ENCODE assay signal across 8 mouse cellular contexts in the genomic region with DNA sequence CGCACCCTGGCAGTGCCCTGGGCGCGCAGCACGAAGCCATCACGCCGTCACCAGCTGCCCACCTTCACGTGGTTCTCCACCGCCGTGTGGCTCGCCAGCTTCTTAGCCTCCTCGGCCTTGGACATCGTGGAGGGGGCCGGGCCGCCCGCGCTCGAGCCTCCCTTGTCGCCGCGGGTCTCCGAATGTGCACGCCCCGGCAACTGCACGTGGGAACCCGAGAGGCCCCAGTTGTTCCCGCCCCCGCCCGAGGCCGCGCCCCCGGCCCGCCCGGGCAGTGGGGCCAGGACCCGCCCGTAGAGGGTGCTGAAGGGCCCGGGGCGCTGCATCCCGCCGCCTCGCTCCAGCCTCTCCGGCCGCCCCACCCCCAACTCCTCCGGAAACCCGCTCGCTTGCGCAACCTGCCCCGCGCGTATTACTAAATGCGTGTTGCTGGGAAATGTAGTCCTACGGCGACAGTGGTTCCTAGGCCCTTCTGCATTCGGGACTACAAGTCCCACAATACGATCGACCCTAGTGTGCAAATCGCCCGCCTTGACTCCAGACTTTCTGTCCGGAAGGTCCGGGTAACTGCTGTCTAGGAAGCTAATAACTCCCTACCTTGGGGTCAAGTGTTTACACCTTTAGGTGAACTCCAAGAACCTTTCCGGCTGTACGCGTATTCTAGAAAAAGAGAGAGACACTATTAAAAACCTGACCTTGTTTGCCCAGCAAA. TPM values are rescaled to one million over a fixed set of nuclear protein-coding genes. Genes with fewer than 3 reads are reported as not detected.
A peak's percentile ranks its signal among the peaks of the same experiment; 100 is the strongest.
DNase-seq lines count a peak whose midpoint lies in the region; ATAC-seq and TF ChIP-seq lines count a peak whose summit lies in the region.

A gene (minus strand): TSS at position 409 of the 712 bp plus-strand sequence.

- TF ChIP-seq EP300 in heart, adult 2 months (IDR thresholded peaks at IDR 0.05; ENCODE audit: insufficient read depth, low read depth, low read length): peak; percentile 73

- H3K4me2 ChIP-seq in embryonic facial prominence, embryonic 13.5 days: peak within 1 kb of the TSS; percentile 85
- H3K4me2 ChIP-seq in limb, embryonic 13.5 days (replicated peaks): peak within 1 kb of the TSS; percentile 83
- H3K4me2 ChIP-seq in midbrain, embryonic 16.5 days (ENCODE audit: low read length): peak within 1 kb of the TSS; percentile 87

- no peaks in the 10 kb centered on the region for H3K79me2 ChIP-seq in heart, adult 2 months (replicated peaks; ENCODE audit: control insufficient read depth, insufficient read depth, low read length)

- WGBS in embryonic facial prominence, embryonic 13.5 days: under 1% methylated on average over 61 of the region's 62 CpGs
- under 1% methylated on average over 59 of the region's 62 CpGs for WGBS in heart, adult 2 months
- under 1% methylated on average over 61 of the region's 62 CpGs for WGBS in limb, embryonic 13.5 days
- WGBS in midbrain, embryonic 16.5 days: under 1% methylated on average over 62 of the region's 62 CpGs

- TF ChIP-seq POLR2A in heart, adult 2 months (IDR thresholded peaks at IDR 0.05; ENCODE audit: insufficient read depth, low read depth, low read length): peak; percentile 96

- H3K4me3 ChIP-seq in embryonic facial prominence, embryonic 13.5 days: peak within 1 kb of the TSS; percentile 79
- H3K4me3 ChIP-seq in heart, adult 2 months: peak within 1 kb of the TSS; percentile 71
- H3K4me3 ChIP-seq in limb, embryonic 13.5 days: peak within 1 kb of the TSS; percentile 73
- peak within 1 kb of the TSS; percentile 72 for H3K4me3 ChIP-seq in midbrain, embryonic 16.5 days (ENCODE audit: low read depth, low read length)

- peak; percentile 82 for TF ChIP-seq CTCF in heart, adult 2 months (IDR thresholded peaks at IDR 0.05)

- no peaks in the 10 kb centered on the region for H3K9me3 ChIP-seq in embryonic facial prominence, embryonic 13.5 days
- H3K9me3 ChIP-seq in limb, embryonic 13.5 days: no peaks in the 10 kb centered on the region
- H3K9me3 ChIP-seq in midbrain, embryonic 16.5 days (replicated peaks; ENCODE audit: control insufficient read depth, low read length, poor library complexity, severe bottlenecking): no peaks in the 10 kb centered on the region

- H3K4me1 ChIP-seq in embryonic facial prominence, embryonic 13.5 days: peaks cover 19% of the 10 kb centered on the region
- peaks cover 4% of the 10 kb centered on the region for H3K4me1 ChIP-seq in heart, adult 2 months (ENCODE audit: control insufficient read depth, insufficient read depth, low read length)
- peaks cover 23% of the 10 kb centered on the region for H3K4me1 ChIP-seq in limb, embryonic 13.5 days
- H3K4me1 ChIP-seq in midbrain, embryonic 16.5 days (ENCODE audit: control insufficient read depth, insufficient read depth, low read length): peaks cover 19% of the 10 kb centered on the region

- no peaks in the 10 kb centered on the region for H3K27me3 ChIP-seq in embryonic facial prominence, embryonic 13.5 days
- no peaks in the 10 kb centered on the region for H3K27me3 ChIP-seq in heart, adult 2 months (ENCODE audit: control insufficient read depth, insufficient read depth, low read length)
- H3K27me3 ChIP-seq in limb, embryonic 13.5 days: no peaks in the 10 kb centered on the region
- H3K27me3 ChIP-seq in midbrain, embryonic 16.5 days (ENCODE audit: control insufficient read depth, insufficient read depth, low read depth, low read length): no peaks in the 10 kb centered on the region

- peak; percentile 96 for ATAC-seq in embryonic facial prominence, embryonic 13.5 days (ENCODE audit: insufficient number of reproducible peaks, insufficient read depth, low FRiP score, low TSS enrichment, low read depth)
- ATAC-seq in limb, embryonic 13.5 days (ENCODE audit: low FRiP score, low read depth): peak; percentile 98
- ATAC-seq in midbrain, embryonic 16.5 days: peak; percentile 99

- peaks cover 6% of the 10 kb centered on the region; the same call in 1 of the 2 replicates for H3K36me3 ChIP-seq in embryonic facial prominence, embryonic 13.5 days
- no peaks in the 10 kb centered on the region for H3K36me3 ChIP-seq in heart, adult 2 months (ENCODE audit: control insufficient read depth, insufficient read depth, low read length)
- peaks cover 7% of the 10 kb centered on the region for H3K36me3 ChIP-seq in limb, embryonic 13.5 days
- H3K36me3 ChIP-seq in midbrain, embryonic 16.5 days (ENCODE audit: control insufficient read depth, insufficient read depth, low read length): no peaks in the 10 kb centered on the region

- peak within 1 kb of the TSS; percentile 84 for H3K9ac ChIP-seq in embryonic facial prominence, embryonic 13.5 days
- H3K9ac ChIP-seq in heart, adult 2 months (ENCODE audit: low read depth, low read length): peak within 1 kb of the TSS; percentile 87
- H3K9ac ChIP-seq in limb, embryonic 13.5 days: peak within 1 kb of the TSS; percentile 82
- H3K9ac ChIP-seq in midbrain, embryonic 16.5 days (ENCODE audit: low read depth, low read length): peak within 1 kb of the TSS; percentile 78

- H3K27ac ChIP-seq in embryonic facial prominence, embryonic 13.5 days: peak within 1 kb of the TSS; percentile 81
- H3K27ac ChIP-seq in heart, adult 2 months: peak within 1 kb of the TSS; percentile 84
- H3K27ac ChIP-seq in limb, embryonic 13.5 days: peak within 1 kb of the TSS; percentile 67; the same call in 1 of the 2 replicates
- H3K27ac ChIP-seq in midbrain, embryonic 16.5 days (ENCODE audit: low read length): peak within 1 kb of the TSS; percentile 72

- intact Hi-C loops in heart, adult 2 months (cut with DNase I): no loop called here

- DNase-seq in 3134 (ENCODE audit: extremely low read depth, insufficient read length, low spot score): peak; percentile 98
- DNase-seq in adrenal gland, postnatal 36 days: peak; percentile 99 to 100
- DNase-seq in heart, adult 2 months: peak; percentile 99
- DNase-seq in kidney, adult 8-10 months: peak; percentile 99
- peak; percentile 95 to 98 for DNase-seq in spleen, postnatal 10 days (ENCODE audit: low spot score in 2 of 2)

RNA-seq across cellular contexts. Expression of the gene that starts here (rescaled TPM):
- 10 to 100 TPM; 18.5 to 25.0 TPM for total RNA-seq in adrenal gland, postnatal 36 days (2021)
- polyA plus RNA-seq in embryonic facial prominence, embryonic 13.5 days (2015; fragmentation: Nextera tagmentation; extraction: Ambion mirVana): 3.6 and 4.3 TPM in 2 replicates
- 10 to 100 TPM; 12.9 to 15.2 TPM for total RNA-seq in heart, adult 2 months (2021)
- polyA plus RNA-seq in heart, adult 2 months (2012; rRNA removed): 6.6 and 12.4 TPM in 2 replicates
- polyA plus RNA-seq in limb, embryonic 13.5 days (2015; fragmentation: Nextera tagmentation; extraction: Ambion mirVana): 2.2 and 2.5 TPM in 2 replicates
- 2.6 and 2.9 TPM in 2 replicates for polyA plus RNA-seq in midbrain, embryonic 16.5 days (2015; fragmentation: Nextera tagmentation; extraction: Ambion mirVana)

Comparison
In these comparisons a context has a peak if more than half of its experiments do, and no peak if none do; other contexts are left out.
1. Peak in every context shown above with its lines: DNase-seq, ATAC-seq, H3K4me3 ChIP-seq and H3K27ac ChIP-seq.